Mouse (Mus musculus): ENCODE data around the gene Grik5. TPM values are rescaled to one million over a fixed set of nuclear protein-coding genes. Genes with fewer than 3 reads are reported as not detected.
A peak's percentile ranks its signal among the peaks of the same experiment; 100 is the strongest.
"Not testable (repeated sequence)": the region's sequence is repeated elsewhere in the genome, so short reads cannot be mapped to it uniquely, and the experiment has no call there.

The Grik5 gene
- total RNA-seq, 2 experiments from 2014 or later = 236 to 252 TPM

DNA sequence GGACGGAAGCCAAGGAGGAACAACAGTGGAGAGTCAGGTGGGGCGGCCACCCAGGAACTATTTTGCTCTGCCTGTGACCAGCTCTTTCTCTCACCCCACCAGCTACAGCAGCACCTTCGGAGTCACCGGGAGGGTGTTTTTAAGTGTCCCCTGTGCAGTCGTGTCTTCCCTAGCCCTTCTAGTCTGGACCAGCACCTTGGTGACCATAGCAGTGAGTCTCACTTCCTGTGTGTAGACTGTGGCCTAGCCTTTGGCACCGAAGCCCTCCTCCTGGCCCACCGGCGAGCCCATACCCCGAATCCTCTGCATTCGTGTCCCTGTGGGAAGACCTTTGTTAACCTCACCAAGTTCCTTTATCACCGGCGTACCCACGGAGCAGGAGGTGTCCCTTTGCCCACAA is 8.3 kb upstream of the Grik5 start:
- DNase-seq (ENCODE audit: low spot score in 2 of 2) = no peak

DNA sequence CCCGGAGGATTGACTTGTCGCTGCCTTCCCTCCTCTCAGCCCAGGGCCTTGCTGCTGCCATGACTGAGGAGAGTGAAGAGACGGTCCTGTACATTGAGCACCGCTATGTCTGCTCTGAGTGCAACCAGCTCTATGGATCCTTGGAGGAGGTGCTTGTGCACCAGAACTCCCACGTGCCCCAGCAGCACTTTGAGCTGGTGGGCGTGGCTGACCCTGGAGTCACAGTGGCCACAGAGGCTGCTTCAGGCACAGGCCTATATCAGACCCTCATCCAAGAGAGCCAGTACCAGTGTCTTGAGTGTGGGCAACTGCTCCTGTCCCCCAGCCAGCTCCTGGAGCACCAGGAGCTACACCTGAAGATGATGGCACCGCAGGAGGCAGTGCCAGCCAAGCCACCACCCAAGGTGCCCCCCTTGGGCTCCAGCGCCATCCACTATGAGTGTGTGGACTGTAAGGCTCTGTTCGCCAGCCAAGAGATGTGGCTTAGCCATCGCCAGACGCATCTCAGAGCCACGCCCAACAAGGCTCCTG is 7.4 kb upstream of the Grik5 start:
- DNase-seq (ENCODE audit: low spot score in 2 of 2) = no peak

DNA sequence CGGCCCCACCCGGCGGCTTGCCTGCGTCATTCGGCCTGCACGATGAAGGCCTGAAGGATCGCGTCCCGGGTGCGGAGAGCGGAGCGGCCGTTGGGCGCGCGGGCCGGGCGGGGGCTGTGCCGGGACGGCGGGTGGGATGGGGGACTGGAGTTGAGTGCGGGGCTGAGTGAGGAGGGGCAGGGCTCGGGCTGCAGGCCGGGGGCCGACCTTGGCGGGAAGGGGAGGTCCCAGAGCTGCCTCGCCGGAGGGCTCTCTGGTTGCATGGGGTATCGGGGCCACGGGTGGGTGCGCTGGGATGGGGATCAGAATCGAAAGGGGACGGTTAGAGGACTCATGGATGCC is 5.2 kb upstream of the Grik5 start:
- DNase-seq (ENCODE audit: low spot score in 2 of 2) = no peak

DNA sequence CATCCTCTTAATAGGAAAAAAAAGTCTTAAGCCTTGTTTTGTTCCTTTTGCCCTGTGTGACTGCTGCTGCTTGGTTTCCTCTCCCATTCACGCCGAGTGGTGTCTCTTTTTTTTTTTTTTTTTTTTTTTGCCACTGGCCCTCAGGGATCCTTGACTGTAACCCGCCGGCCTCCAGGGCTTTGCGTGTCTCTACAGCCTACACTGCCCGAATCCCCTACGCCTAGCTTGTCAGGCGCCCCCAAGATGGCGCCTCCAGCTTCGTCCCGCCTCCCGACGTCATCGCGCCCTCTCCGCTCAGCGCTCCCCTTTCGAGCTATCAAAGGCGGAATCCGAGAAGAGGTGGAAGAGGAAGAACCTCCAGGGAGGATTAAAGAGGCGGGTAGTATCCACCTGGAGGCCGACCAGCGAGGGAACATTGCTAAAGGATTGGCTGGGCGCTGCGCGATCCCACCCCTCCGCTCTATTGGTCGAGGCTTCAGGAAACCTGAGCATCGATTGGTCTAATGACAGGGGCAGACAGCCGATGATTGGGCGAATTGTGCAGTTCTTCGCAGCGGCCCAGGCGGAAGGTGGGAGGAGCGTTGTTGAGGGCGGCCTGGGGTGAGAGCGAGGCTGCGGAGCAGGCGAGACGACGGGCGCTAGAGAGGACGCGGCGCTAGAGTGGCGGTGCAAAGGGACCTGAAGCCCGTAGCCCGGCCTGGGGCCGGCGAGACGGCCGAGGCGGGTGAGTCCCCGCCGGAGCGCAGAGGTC is 4.7 kb upstream of the Grik5 start:
- DNase-seq (ENCODE audit: low spot score in 2 of 2) = peak; percentile 94 to 95

DNA sequence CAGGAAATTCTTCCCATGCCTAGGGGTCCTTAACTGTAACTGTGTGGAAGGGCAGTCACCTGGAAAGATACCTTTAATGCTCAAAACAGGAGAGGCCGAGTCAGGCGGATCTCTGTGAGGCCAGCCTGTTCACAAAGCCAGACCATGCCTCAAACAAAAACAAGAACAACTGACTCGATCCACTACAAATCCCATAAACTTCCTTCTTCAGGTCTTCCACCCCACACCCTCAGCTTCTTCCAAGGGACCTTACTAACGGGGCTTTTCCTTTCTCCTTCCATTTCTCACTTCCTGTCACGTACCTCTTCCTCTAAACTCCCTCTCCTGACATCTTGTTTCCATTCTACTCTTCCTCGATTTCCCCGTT is 4.1 kb upstream of the Grik5 start:
- no peak for DNase-seq (ENCODE audit: low spot score in 2 of 2)

DNA sequence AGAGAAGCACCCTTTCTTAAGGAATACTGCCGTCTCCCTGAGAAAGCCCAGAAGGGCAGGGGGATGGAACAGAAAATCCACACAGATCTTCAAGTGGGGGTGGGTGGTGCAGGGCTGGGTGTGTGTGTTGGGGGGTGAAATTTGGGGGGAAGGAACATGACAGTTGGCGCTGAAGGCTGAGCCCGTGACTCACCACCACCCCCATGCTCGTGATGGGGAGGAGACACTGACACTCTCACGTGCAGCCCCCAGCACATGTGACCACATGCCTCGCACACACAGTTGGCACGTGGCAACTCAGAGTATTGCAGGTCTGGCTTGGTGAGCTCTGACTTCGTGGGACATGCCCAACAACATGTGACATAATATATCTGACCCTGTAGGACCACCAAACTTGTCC is 1.8 kb upstream of the Grik5 start:
- peak; percentile 49 to 56 for DNase-seq (ENCODE audit: low spot score in 2 of 2)

DNA sequence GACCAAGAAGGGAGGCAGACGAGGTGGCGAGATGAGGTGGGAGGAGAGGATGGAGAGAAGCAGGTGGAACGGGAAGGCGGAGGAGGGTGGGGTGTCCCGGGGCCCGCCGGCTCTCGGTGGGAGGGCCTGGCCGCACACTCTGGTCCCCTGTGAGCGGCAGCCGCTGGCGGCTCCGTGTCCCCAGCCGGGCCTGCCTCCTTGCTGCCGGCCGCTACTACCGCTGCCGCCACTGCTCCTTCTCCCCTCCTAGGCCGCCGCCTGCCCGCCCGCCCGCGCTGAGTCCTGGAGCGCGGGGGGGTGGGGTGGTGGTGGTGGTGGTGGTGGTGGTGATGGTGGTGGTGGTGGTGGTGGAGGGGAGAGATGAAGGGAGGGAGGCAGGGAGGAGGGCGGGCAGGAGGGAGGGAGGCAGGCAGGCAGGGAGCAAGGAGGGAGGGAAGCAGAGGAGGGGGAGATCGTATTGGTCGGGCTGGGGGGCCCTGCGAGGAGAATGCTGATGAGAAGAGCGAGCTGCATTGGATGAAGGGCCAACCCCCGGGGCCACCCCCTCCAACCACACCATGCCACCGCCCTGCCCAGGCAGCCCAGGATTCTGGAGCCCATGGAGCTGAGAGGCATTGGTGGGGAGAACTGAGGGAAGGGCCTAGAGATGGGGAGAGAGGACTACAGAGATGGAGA is 707 bp upstream of the Grik5 start:
- DNase-seq (ENCODE audit: low spot score in 2 of 2) = peak; percentile 69 to 78

DNA sequence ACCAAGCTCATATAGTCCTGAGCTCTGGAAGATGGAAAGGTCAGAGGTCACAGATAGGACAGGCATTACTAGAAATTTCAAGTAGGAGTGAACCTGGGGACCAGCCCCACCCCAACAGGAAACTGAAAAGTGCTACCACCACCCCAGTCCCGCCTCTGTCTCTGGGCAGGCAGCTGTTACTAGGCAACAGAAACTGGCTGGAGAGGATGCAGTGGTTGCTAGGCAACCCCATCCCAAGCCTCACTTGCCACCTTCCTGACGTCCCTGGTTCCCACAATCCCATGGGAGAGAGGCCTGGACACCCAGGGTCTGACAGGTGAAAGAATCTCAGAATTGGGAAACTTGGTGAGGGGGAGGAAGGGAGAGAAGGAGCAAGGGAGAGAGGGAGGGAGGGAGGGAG is 3.4 kb downstream of the Grik5 start:
- DNase-seq (ENCODE audit: low spot score in 2 of 2) = no peak

DNA sequence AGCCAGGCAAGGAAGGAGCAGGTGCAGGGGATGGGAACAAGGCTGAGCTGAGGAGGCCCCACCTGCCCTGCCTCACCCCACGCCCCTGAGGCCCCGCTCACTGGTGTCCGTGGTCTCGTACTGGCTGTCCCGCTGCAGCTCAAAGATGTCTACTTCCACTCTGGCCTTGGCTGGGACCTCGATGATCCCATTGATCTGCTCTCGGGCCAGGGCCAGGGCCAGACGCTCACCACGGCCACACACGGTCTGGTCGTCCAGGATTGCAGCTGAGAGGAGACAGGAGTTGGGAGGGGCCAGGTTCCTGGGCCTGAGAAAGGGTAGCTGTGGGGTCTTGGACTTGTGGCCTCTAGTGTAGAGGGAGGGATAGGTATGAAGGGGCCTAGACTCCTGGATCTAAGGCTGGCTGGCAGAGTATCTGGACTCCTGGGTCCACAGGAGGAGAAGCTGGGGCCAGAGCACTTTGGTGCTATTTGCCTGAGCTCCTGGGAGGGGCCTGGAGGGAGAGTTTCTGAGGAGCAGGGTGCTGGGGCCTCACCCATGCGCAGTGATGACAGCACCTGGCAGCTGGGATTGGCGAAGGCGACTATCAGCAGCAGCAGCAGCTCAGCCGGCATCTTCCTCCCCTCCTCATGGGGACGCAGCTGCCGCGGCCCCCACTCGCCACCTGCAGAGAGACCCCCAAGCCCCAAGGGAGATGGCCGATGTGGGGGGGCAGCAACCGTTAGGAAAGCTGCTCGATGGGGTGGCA is 4.1 kb downstream of the Grik5 start:
- no peak for DNase-seq (ENCODE audit: low spot score in 2 of 2)

DNA sequence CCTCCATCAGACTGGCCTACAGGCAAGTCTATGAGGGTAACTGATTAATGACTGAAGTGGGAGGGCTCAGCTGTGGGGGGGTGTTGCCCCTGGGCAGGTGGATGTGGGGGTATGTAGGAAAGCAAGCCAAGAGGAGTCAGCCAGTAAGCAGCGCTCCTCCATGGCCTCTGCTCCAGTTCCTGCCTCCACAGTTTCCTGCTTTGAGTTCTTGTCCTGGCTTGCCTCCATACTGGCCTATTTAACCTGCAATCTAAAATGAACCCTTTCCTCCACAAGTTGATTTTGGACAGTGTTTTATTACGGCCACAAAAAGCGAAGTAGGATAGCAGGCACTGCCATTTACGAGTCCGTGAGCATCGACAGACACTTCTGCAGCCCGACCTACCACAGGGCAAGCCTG is 4.8 kb downstream of the Grik5 start:
- DNase-seq (ENCODE audit: low spot score in 2 of 2) = no peak

DNA sequence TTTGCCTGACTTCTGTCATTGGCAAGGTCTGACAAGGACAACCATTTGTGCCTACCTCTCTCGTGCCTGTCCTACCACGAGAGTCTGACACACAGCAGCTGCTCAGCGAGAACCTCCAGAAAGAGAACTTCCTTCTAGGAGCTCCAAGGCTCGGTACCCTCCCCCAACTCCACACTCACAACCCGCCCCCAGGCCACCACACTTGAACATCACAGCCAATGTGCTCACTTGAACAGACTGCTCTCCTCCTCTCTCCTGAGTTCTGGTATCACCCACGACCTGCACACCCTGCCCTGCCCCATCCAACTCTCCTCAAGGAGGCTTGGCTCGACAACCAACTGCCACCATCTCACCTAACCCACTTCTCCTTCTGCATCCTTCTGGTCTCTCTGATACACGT is 8.2 kb downstream of the Grik5 start:
- no peak for DNase-seq (ENCODE audit: low spot score in 2 of 2)

DNA sequence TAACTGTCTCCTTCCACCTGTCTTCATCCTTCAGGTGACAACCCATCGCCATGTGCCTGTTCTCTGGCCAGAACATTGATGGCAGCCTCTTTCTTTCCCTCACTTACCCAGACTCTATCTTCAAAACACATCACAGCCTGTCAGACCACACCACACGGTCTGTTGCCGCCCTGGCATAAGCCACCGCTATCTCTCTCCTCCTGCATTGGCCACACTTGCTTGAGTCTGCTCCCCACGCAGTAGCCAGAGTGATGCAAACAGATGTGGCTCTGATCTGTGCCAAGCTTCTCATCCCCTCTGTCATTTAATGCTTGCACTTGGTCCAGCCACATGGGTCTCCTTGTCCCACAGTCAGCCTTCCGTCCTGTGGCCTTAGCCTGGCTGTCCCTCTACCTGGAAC is 8.8 kb downstream of the Grik5 start:
- no peak for DNase-seq (ENCODE audit: low spot score in 2 of 2)

DNA sequence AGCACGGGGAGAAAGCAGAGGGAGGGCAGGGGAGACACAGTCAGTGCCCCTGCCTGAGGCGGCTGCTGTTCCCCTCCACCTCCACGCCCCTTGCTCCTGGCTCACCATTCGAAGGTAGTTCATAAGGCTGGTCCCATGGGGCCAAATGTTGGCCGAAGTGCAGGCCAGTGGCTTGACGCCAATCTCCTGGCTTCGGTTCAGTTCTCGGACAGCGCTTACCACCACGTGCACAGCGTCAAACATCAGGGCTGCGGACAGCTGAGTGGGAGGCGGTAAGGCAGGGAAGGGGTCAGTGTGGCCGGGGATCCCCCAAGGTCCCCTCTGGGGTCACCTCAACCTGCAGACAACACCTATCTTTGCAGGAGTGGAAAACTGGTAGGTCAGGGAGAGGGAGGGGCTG is 13.3 kb downstream of the Grik5 start:
- DNase-seq (ENCODE audit: low spot score in 2 of 2) = no peak

DNA sequence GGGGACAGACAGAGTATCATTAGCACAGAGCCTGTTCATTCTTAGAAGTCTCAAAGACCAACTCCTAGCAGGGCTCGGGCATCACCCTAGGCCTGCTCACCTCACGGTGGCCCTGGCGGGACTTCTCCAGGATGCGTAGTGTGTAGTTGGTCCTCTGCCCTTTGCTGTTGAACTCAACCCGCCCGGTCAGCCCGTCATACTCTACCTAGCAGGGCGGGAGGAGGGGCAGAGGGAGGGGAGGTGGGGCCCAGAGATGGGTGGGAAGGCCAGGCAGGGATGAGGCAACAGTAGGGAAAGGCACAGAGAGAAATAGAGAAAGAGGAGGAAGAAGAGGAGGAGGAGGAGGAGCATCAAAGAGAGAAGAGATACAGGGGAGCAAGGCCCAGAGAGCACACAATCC is 13.8 kb downstream of the Grik5 start:
- DNase-seq (ENCODE audit: low spot score in 2 of 2) = no peak

DNA sequence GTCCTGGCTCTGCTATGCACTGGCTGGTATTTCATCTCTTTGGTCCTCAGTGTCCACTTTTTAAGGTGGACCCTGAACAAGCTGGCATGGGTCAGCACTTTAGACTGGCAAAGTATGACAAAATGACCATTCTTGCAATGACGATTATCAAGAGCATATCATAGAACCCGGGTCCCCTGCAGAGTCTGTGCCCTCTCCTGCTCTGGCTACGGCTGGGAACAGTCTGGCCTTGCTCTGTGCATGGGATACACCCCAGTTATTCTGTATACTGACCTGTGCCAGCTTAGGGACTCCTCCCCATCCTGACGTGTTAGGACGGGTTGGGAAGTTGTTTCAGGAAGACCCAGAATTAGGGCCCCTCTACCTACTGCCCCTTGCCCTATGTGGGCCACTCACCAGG is 14.3 kb downstream of the Grik5 start:
- DNase-seq (ENCODE audit: low spot score in 2 of 2) = no peak

DNA sequence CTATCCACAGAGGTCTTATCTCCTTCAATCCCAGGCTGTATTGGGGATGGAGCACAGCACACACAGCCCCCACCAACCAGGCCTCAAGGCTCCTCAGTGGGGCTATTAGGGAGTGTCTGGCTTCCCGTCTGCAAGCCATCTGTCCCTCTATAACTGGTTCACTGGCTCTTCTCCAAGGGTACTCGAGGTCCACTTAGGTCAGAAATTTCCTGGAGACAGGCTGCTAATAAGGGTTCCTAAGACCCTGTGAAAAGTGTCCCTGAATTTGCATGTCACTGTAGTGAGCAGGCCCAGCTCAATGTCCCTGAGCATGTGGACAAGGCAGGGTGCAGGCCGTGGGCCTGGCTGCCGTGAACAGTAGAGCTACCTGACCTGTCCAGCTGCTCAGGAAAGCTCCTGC is 15.2 kb downstream of the Grik5 start:
- DNase-seq (ENCODE audit: low spot score in 2 of 2) = no peak

DNA sequence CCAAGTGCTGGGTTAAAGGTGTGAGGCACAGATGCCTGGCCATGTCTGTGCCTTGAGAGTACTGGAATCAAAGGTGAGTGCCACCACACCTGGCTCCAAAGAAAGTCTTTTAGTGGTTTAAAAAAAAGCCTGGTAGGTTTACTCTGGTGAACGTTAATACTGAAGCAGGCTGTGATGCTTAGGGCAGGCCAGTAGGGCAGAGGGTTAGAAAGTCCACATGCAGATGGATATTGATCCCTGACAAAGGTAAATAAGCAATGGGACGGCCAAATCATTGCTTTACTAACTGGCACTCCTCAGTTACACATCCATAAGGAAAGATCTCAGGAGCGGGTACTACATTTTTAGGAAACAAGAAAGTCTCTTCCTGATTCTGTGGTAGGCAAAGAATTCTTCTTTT is 19.6 kb downstream of the Grik5 start:
- no peak for DNase-seq (ENCODE audit: low spot score in 2 of 2)

DNA sequence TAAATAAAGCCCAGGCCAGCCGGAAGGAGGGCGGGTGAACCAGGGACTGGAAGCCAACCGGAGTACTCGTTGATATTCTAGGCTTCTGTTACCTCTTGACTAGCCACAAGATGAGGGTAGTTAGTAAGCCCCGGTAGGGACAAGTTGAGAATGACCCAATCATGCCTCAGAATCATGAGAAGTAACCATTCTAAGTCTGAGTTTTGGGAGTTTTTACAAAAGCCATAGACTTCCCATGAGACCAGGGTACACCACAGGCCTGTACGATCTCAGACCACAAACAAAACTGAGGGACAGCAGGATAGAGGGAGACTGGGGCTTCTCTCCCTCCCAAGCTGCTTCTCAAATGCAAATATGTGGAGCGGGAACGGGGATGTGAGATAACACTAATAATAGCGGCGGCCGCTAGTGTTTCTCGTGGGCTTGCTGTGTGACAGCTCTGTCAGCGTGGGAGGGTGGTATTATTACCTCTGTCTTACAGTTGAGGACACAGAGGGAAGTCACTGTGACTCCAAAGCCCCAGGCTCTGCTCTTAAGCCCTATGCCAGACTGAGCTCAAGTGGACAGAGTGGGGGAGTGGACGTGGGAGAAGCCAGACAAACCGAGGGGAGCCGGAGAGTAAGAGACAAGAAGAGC is 22.7 kb downstream of the Grik5 start:
- DNase-seq (ENCODE audit: low spot score in 2 of 2) = no peak

DNA sequence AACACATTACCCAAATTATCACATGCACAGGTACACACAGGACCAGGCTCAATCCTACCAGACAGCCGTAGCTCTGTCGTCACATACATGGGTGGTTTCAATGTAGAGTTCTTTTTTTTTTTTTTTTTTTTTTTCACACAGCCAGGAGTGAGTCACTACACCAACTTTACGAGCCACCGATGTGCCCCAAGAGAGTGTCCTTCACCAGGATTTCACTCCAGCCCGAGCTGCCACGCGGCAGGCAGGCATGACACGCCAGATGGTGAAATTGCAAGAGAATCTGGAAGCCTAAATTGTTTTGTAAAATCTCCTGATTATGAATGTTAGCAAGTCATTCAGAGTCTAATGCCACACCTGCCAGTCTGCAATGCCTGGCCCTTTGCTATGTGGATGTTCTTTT is 24.8 kb downstream of the Grik5 start:
- peak in 1 of 2 experiments; percentile 45 for DNase-seq (ENCODE audit: low spot score in 2 of 2)

DNA sequence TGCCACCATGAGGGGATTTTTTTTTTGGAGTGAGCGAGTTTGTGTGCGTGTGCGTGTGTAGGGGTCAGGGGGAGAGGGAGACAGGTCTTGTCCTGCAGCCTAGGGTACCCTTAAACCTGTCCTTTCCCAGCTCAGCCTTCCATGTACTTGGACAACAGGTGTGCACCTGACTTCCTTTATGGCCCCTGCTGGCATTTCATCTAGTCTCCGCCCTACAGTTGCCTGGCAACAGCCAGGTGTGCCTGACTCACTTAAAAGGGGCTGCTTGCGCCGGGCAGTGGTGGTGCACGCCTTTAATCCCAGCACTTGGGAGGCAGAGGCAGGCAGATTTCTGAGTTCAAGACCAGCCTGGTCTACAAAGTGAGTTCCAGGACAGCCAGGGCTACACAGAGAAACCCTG is 27.5 kb downstream of the Grik5 start:
- DNase-seq (ENCODE audit: low spot score in 2 of 2) = not testable (repeated sequence)

DNA sequence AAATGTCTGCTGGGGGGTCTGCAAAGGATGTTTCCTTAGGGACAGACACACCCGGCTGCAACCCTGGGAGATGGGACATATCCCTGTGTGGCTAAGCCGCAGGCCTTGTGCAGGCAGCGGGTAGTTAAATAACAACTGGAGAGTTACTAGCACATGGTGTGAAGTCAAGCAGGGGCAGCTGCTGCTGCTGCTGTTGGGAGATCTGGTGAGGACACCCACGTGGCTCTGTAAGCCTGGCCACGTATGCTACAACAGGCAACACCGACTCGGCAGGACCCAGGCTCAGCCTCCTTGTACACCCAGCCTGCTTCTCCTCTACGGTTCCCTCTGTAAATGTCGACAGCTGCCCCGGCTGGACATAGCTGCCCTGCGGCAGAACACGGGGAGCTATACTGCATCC is 30.2 kb downstream of the Grik5 start:
- DNase-seq (ENCODE audit: low spot score in 2 of 2) = no peak

DNA sequence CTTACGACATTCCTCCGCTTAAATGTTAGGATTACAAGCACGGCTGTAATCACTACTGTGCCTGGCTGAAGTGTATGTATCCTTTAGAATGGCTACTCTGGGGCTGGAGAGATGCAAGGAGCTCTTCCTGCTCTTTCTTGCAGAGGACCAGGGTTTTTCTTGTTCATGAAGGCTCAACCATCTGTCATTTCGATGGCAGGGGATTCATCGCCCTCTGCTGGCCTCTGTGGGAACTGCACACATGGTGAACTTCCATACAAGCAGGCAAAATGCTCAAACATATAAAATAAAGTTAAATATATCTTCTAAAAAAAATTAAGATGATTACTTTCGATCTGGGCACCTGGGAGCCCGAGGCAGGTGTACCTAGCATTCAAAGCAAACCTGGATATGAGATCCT is 36.2 kb downstream of the Grik5 start:
- DNase-seq (ENCODE audit: low spot score in 2 of 2) = peak; percentile 86 to 89

Measured in layer of hippocampus, postnatal 10 days (tissue).